Mouse (Mus musculus) limb, embryonic 11.5 days (tissue): ENCODE data around the gene Zc3h12b. TPM values are rescaled to one million over a fixed set of nuclear protein-coding genes. Genes with fewer than 3 reads are reported as not detected.
A peak's percentile ranks its signal among the peaks of the same experiment; 100 is the strongest.

Experiments
- ATAC-seq: fragments of 200-750 bp; cut with Nextera tagmentation; 2 replicates; pipeline ENCODE4 v1.8.0; 2017; ENCODE audit warnings: low read depth; ENCODE audit not compliant: insufficient number of reproducible peaks, low FRiP score, low TSS enrichment
- DNase-seq: peaks from one replicate; pipeline ENCODE4 v3.0.0-alpha.2; 2015; ENCODE audit warnings: low spot score
- H3K27ac ChIP-seq: fragments of 300-500 bp; sonication (generic); replicated peaks from 2 replicates; pipeline ENCODE4 v1.5.1; 2014; ENCODE audit warnings: low read depth, mild to moderate bottlenecking, low read length
- H3K27me3 ChIP-seq: fragments of 300-500 bp; sonication (generic); 2 replicates; pipeline ENCODE4 v1.6.1; 2014; ENCODE audit warnings: mild to moderate bottlenecking, low read length, mixed read lengths; ENCODE audit not compliant: control insufficient read depth, insufficient read depth
- H3K36me3 ChIP-seq: fragments of 300-500 bp; sonication (generic); 2 replicates; pipeline ENCODE4 v1.6.1; 2014; ENCODE audit warnings: mild to moderate bottlenecking, low read length, moderate library complexity, mixed read lengths; ENCODE audit not compliant: control insufficient read depth, insufficient read depth
- H3K4me1 ChIP-seq: fragments of 300-500 bp; sonication (generic); 2 replicates; pipeline ENCODE4 v1.6.1; 2014; ENCODE audit warnings: low read length, mixed read lengths; ENCODE audit not compliant: control insufficient read depth, insufficient read depth
- H3K4me2 ChIP-seq: fragments of 300-500 bp; sonication (generic); 2 replicates; pipeline ENCODE4 v1.6.1; 2014; ENCODE audit warnings: low read depth, mild to moderate bottlenecking, moderate library complexity; ENCODE audit not compliant: severe bottlenecking
- H3K4me3 ChIP-seq: fragments of 300-500 bp; sonication (generic); 2 replicates; pipeline ENCODE4 v1.5.1; 2014; ENCODE audit warnings: low read depth, low read length
- H3K9ac ChIP-seq: fragments of 300-500 bp; sonication (generic); 2 replicates; pipeline ENCODE4 v1.6.1; 2014; ENCODE audit warnings: mild to moderate bottlenecking, low read length
- H3K9me3 ChIP-seq: fragments of 300-500 bp; sonication (generic); 2 replicates; pipeline ENCODE4 v1.6.1; 2016; ENCODE audit warnings: low read length; ENCODE audit not compliant: control insufficient read depth
- WGBS: fragments of 180-500 bp; shearing (Covaris S2); extraction: QIAGEN DNeasy Blood & Tissue Kit; methylation state at CpG from one replicate; pipeline ENCODE4 v1.1.7; 2014; 5-methylcytosine and 5-hydroxymethylcytosine counted together
- polyA plus RNA-seq: library from polyadenylated mRNA; unstranded; fragments of >200 nt; fragmentation: Nextera tagmentation; extraction: Ambion mirVana; gene quantifications from 2 replicates; pipeline ENCODE4 v1.2.1, GENCODE M21; 2014

Gene Zc3h12b
- polyA plus RNA-seq, 1 experiment from 2014 or later, result 3.4 TPM

DNA sequence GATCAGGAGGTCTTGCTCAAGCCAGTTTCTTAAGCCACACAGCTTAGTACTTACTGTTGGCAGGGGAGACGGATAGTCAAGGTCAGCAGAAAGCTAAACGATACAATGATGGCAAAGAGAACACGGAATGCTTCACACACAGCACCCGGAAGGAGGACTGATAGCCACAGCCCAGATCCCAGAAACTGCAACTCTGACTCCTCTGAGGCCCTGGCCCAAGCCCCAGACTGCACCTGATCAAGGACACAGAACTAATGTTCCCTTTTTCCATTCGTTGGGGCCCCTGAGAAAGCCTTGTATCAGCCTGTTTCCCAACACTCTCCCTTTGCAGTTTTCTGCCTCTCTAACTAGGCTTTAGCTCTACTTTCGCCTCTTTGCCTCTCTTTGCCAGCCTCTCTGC, 253.6 kb downstream of the Zc3h12b start:
- no peak overlapping the region for H3K4me3 ChIP-seq
- H3K4me2 ChIP-seq, result no peak overlapping the region
- H3K9ac ChIP-seq, result no peak overlapping the region
- 82% methylated on average over 6 of the region's 6 CpGs for WGBS
- no peak overlapping the region for H3K27ac ChIP-seq
- ATAC-seq (no peak), DNase-seq (no peak)
- no peaks in the 10 kb centered on the region for H3K9me3 ChIP-seq
- no peaks in the 10 kb centered on the region for H3K27me3 ChIP-seq
- no peaks in the 10 kb centered on the region for H3K4me1 ChIP-seq
- no peaks in the 10 kb centered on the region for H3K36me3 ChIP-seq

GRCm38 (mm10) chrX:95967847-95968593, 256.5 kb downstream of the Zc3h12b start:
- no peaks in the 10 kb centered on the region for H3K9me3 ChIP-seq
- H3K27ac ChIP-seq, result peak overlapping the region; percentile 81
- peak overlapping the region; percentile 56 for H3K4me2 ChIP-seq
- H3K9ac ChIP-seq, result peak overlapping the region; percentile 64
- no peaks in the 10 kb centered on the region for H3K27me3 ChIP-seq
- WGBS, result 22% methylated on average over 28 of the region's 28 CpGs
- H3K36me3 ChIP-seq, result no peaks in the 10 kb centered on the region
- DNase-seq, result peak; percentile 80
- no peaks in the 10 kb centered on the region for H3K4me1 ChIP-seq
- peak; percentile 91 for ATAC-seq
- H3K4me3 ChIP-seq, result peak overlapping the region; percentile 31

DNA sequence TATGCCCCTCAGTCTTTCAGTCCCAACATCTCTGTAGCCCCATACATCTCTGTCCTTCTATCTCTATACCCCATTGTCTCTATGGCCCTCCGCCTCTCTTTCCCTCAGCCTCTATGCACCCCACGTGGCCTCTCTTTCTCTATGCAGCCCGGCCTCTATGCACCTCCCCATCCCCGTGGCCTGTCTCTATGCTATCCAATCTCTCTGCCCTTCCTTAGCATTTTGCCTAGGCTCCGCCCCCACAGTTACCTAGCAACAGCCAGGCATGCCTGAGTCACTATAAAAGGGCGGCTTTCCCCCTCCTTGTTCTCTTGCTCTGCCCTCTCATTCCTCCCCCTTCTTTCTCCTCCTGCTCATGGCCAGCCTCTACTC, 257.1 kb downstream of the Zc3h12b start:
- no peaks in the 10 kb centered on the region for H3K9me3 ChIP-seq
- DNase-seq (peak; percentile 84), ATAC-seq (peak; percentile 94)
- H3K4me2 ChIP-seq, result peak overlapping the region; percentile 56
- peak overlapping the region; percentile 81 for H3K27ac ChIP-seq
- H3K27me3 ChIP-seq, result no peaks in the 10 kb centered on the region
- H3K4me1 ChIP-seq, result no peaks in the 10 kb centered on the region
- H3K36me3 ChIP-seq, result no peaks in the 10 kb centered on the region
- WGBS, result 22% methylated on average over 6 of the region's 6 CpGs
- H3K9ac ChIP-seq, result peak overlapping the region; percentile 64
- H3K4me3 ChIP-seq, result peak overlapping the region; percentile 31

DNA sequence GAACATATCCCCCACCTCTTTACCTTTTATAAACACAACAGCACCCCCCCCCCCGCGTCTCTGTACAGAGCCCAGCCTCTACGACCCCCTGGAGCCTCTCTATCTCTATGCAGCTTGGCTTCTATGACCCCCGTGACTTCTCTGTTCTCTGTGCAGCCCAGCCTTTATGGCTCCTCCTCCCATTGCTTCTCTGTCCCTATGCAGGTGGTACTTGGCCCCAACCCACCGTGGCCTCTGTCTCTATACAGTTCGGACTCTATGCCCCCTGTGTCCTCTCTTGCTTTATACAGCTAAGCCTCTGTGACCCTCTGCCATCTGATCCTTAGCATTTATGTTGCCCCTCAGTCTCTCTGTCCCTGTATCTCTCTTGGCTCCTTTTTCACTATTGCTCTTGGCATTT, 257.6 kb downstream of the Zc3h12b start:
- DNase-seq, result no peak
- no peak overlapping the region for H3K9ac ChIP-seq
- no peak; the same call in 1 of the 2 replicates for ATAC-seq
- no peak overlapping the region for H3K27ac ChIP-seq
- no peaks in the 10 kb centered on the region for H3K36me3 ChIP-seq
- H3K4me1 ChIP-seq, result no peaks in the 10 kb centered on the region
- H3K9me3 ChIP-seq, result no peaks in the 10 kb centered on the region
- H3K4me2 ChIP-seq, result no peak overlapping the region
- H3K27me3 ChIP-seq, result no peaks in the 10 kb centered on the region
- no peak overlapping the region for H3K4me3 ChIP-seq
- 49% methylated on average over 6 of the region's 6 CpGs for WGBS

DNA sequence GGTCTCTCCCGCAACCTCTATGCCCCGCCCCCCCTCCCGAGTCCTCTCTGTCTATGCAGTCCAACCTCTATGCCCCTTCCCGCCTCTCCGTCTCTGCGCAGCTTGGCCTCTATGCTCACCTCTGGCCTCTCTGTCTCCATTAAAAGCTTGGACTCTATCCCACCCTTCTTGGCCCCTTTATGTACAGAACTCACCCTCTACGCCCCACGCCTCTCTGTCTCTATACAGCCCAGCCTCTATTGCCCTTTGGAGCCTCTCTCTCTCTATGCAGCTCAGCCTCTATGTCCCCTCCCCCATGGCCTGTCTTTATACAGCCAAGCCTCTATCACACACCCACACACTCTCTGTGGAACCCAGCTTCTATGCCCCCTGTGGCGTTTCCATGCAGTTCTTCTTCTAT, 258.5 kb downstream of the Zc3h12b start:
- no peak for DNase-seq
- WGBS, result 95% methylated on average over 9 of the region's 9 CpGs

More for the DNA sequence above, 258.5 kb downstream of the Zc3h12b start:
- Histone ChIP-seq H3K36me3 (no peaks in the 10 kb centered on the region), H3K9me3 (no peaks in the 10 kb centered on the region), H3K4me3 (no peak overlapping the region), H3K4me1 (no peaks in the 10 kb centered on the region), H3K27ac (no peak overlapping the region), H3K9ac (no peak overlapping the region), H3K4me2 (no peak overlapping the region), H3K27me3 (no peaks in the 10 kb centered on the region)
- no peak for ATAC-seq

Other genes with a start within 250 kb of the Zc3h12b start
- gene Asb12, start 153.7 kb upstream of the Zc3h12b start, polyA plus RNA-seq, result not detected in 2 replicates
- not detected in 2 replicates for gene Pfn5, start 153.6 kb upstream of the Zc3h12b start, polyA plus RNA-seq
- 36.6 and 38.2 TPM in 2 replicates for gene Zc4h2, start 53.2 kb upstream of the Zc3h12b start, polyA plus RNA-seq
- gene Las1l, start 245.3 kb downstream of the Zc3h12b start, polyA plus RNA-seq, result 42.3 and 53.4 TPM in 2 replicates